Mouse (Mus musculus) liver, embryonic 14.5 days (tissue): Measurements from ENCODE around the gene Cox6b1. TPM values are rescaled to one million over a fixed set of nuclear protein-coding genes. Genes with fewer than 3 reads are reported as not detected.
A peak's percentile ranks its signal among the peaks of the same experiment; 100 is the strongest.

Source experiments
- ATAC-seq: fragments of 200-750 bp; cut with Nextera tagmentation; 2 replicates; pipeline ENCODE4 v1.8.0; 2017; ENCODE audit warnings: moderate number of reproducible peaks, mild to moderate bottlenecking, moderate library complexity; ENCODE audit not compliant: insufficient read depth
- DNase-seq, 3 experiments: peaks; one replicate each; pipeline ENCODE4 v3.0.0-alpha.2; 2012 to 2013; ENCODE audit warnings: low read depth in 3 of 3, low spot score in 3 of 3
- H3K27ac ChIP-seq: fragments of 300-500 bp; sonication (generic); 2 replicates; pipeline ENCODE4 v1.5.1; 2014; ENCODE audit warnings: moderate library complexity, mild to moderate bottlenecking, control low read depth, inconsistent platforms
- H3K27me3 ChIP-seq: fragments of 300-500 bp; sonication (generic); 2 replicates; pipeline ENCODE4 v1.6.1; 2014; ENCODE audit warnings: mild to moderate bottlenecking, low read length, moderate library complexity; ENCODE audit not compliant: control insufficient read depth, insufficient read depth
- H3K36me3 ChIP-seq: fragments of 300-500 bp; sonication (generic); replicated peaks from 2 replicates; pipeline ENCODE4 v1.6.1; 2014; ENCODE audit warnings: low read depth; ENCODE audit not compliant: control insufficient read depth, insufficient read depth
- H3K4me1 ChIP-seq, 2 experiments: fragments of 200-500 bp in 1 of 2; fragments of 300-500 bp in 1 of 2; sonication (generic) in 1 of 2; replicated peaks; 2 replicates each; pipeline ENCODE4 v1.6.1; 2012 to 2014; ENCODE audit warnings: antibody characterized with exemption in 1 of 2, inconsistent platforms in 1 of 2, low read length in 1 of 2; ENCODE audit not compliant: control insufficient read depth in 2 of 2, insufficient read depth in 2 of 2
- H3K4me2 ChIP-seq: fragments of 300-500 bp; sonication (generic); 2 replicates; pipeline ENCODE4 v1.6.1; 2014; ENCODE audit warnings: low read depth, mild to moderate bottlenecking, control low read depth, moderate library complexity
- H3K4me3 ChIP-seq, 2 experiments: fragments of 200-500 bp in 1 of 2; fragments of 300-500 bp in 1 of 2; sonication (generic) in 1 of 2; 2 replicates each; pipeline ENCODE4 v1.5.1; 2012 to 2014; ENCODE audit warnings: low read depth in 2 of 2, low read length in 2 of 2, mild to moderate bottlenecking in 2 of 2, control low read depth in 1 of 2, inconsistent platforms in 1 of 2, moderate library complexity in 1 of 2; ENCODE audit not compliant: insufficient read depth in 1 of 2
- H3K9ac ChIP-seq: fragments of 300-500 bp; sonication (generic); replicated peaks from 2 replicates; pipeline ENCODE4 v1.6.1; 2014; ENCODE audit warnings: mild to moderate bottlenecking, control low read depth, moderate library complexity
- H3K9me3 ChIP-seq: fragments of 300-500 bp; sonication (generic); 2 replicates; pipeline ENCODE4 v1.6.1; 2016; ENCODE audit warnings: low read length, mixed read lengths; ENCODE audit not compliant: control insufficient read depth
- CTCF ChIP-seq: IDR thresholded peaks from 2 replicates; pipeline ENCODE4 v1.5.1; 2016; ENCODE audit warnings: antibody characterized with exemption, low read depth, control low read depth
- EP300 ChIP-seq: IDR thresholded peaks from 2 replicates; pipeline ENCODE4 v1.6.1; 2016; ENCODE audit warnings: antibody characterized with exemption, low read depth
- WGBS: fragments of 180-500 bp; shearing (Covaris S2); extraction: QIAGEN DNeasy Blood & Tissue Kit; methylation state at CpG from one replicate; pipeline ENCODE4 v1.1.7; 2014; ENCODE audit not compliant: insufficient replicate concordance; 5-methylcytosine and 5-hydroxymethylcytosine counted together
- polyA plus RNA-seq, 2 experiments: library from polyadenylated mRNA; depleted of rRNA in 1 of 2; stranded (reverse) in 1 of 2; unstranded in 1 of 2; fragments of >200 nt; fragmentation: Nextera tagmentation in 1 of 2; extraction: Ambion mirVana in 1 of 2; gene quantifications; 2 replicates each; pipeline versions ENCODE4 v1.2.1 to v1.2.3; 2012 to 2014

Gene Cox6b1
- polyA plus RNA-seq, 2 experiments: 459 to 655 TPM

DNA sequence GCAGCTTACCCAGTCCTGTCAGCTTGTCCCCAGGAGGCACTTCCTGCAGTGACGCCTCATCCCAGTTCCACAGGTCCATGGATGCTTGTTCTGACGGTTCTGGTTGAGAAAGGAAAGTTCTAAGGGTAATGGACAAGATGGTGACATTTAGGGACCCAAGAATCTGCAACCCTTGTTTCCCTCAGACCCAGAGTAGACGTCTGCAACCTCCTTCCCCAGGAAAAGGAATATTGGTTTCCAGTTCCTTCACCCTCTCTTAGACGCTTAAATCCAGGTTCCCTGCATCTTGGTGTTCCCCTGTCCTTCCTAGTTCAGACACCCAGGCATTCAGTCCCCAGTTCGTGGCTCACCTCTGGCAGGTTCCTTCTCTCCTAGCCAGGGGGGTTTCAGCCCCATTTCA lies 9.8 kb upstream of the Cox6b1 start, which contains the start of gene Etv2:
TSS of gene Etv2 (minus strand) at position 101 of the 400 bp plus-strand sequence.
- TF ChIP-seq EP300 (no peak), CTCF (no peak)
- Histone ChIP-seq H3K4me2 (peak within 1 kb of the TSS; percentile 2; the same call in 1 of the 2 replicates), H3K4me3 (no peak within 1 kb of the TSS), H3K9ac (no peak within 1 kb of the TSS; the same call in 1 of the 2 replicates), H3K36me3 (no peaks in the 10 kb centered on the region), H3K4me1 (no peaks in the 10 kb centered on the region), H3K9me3 (no peaks in the 10 kb centered on the region), H3K27ac (no peak within 1 kb of the TSS), H3K27me3 (peaks cover 51% of the 10 kb centered on the region)
- no peak for ATAC-seq
- DNase-seq: no peak
- WGBS: 3% methylated on average over 5 of the region's 5 CpGs

DNA sequence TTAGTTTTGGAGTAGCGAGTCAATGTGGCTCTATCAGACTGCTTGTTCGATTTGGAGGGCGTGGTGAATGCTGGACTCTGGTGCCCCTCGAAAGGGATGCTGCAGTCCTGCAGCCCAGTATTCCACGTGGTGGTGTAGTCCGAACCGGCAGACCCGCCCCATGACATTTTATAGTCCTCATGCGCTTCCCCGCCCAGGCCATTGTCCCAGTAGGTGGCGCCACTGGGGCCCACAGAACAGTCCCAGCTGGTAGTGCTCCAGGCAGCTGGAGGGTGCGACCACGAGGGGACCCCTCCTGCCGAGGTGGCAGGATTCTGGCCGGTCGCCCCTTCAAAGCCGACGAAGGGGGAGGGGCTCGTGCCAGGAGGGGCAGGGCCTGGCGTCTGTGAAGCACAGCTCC lies 8.7 kb upstream of the Cox6b1 start:
- Histone ChIP-seq H3K4me2 (peak overlapping the region; percentile 2; the same call in 1 of the 2 replicates), H3K9me3 (no peaks in the 10 kb centered on the region), H3K4me1 (no peaks in the 10 kb centered on the region), H3K36me3 (no peaks in the 10 kb centered on the region), H3K27ac (no peak overlapping the region), H3K9ac (no peak overlapping the region), H3K4me3 (no peak overlapping the region), H3K27me3 (peaks cover 51% of the 10 kb centered on the region)
- TF ChIP-seq CTCF: peak; percentile 86
- TF ChIP-seq EP300: no peak
- DNase-seq (no peak), ATAC-seq (peak; percentile 50; the same call in 1 of the 2 replicates)
- WGBS: 3% methylated on average over 20 of the region's 20 CpGs

DNA sequence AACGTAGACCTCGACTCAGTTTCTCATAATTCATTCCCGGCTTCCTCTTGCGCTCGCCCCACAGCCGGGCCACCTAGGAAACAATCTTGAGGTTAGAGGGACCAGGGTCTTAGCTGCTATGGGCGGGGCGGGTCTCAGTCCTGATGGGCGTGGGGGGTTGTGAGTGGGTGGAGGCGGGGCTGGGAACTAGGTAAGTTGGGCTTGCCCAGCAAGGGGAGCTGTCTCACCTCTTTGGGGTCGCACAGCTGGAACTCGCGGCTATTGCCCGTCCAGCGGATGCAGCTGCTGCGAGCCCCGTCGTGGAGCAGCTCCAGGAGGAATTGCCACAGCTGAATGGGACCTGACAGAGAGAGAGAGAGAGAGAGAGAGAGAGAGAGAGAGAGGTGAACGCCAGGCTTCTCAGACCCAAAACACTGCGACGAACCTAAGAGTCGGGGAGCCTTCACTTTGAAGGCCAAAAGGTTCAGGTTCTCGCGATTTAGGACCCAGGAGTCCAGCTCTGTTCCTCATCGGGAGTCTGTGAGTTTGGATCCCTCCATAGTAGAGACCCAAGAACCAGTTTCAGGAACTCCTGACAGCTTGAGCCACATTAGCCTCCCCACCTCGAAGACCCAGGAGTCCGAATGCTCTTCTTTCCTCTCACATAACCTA lies 7.9 kb upstream of the Cox6b1 start:
- TF ChIP-seq EP300 (no peak), CTCF (no peak)
- no peaks in the 10 kb centered on the region for H3K4me1 ChIP-seq
- H3K27ac ChIP-seq: no peak overlapping the region
- H3K9ac ChIP-seq: no peak overlapping the region
- no peak overlapping the region for H3K4me2 ChIP-seq
- no peak overlapping the region for H3K4me3 ChIP-seq
- peaks cover 51% of the 10 kb centered on the region for H3K27me3 ChIP-seq
- 12% methylated on average over 27 of the region's 27 CpGs for WGBS
- no peaks in the 10 kb centered on the region for H3K9me3 ChIP-seq
- DNase-seq (no peak), ATAC-seq (no peak)
- no peaks in the 10 kb centered on the region for H3K36me3 ChIP-seq

DNA sequence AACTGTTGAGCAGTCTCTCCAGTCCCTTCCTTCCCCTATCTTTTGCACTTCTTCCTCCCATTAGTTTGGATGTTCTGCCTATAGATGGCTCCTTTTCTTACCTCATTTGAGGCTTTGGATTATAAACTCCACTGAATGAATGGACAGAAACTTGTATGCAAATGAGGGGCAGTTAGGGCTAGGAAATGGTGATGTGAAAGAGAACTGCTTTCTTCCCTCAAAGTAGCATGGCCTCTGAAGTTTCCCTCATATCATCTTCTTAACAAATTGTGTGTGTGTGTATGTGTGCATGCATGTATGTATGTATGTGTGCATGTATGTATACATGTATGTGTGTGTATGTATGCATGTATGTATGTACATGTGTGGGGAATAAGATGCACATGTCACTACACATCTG lies 3.1 kb upstream of the Cox6b1 start:
- Histone ChIP-seq H3K9me3 (no peaks in the 10 kb centered on the region), H3K9ac (no peak overlapping the region), H3K27me3 (peaks cover 24% of the 10 kb centered on the region), H3K4me1 (peaks cover 4 to 10% of the 10 kb centered on the region in 2 experiments; a peak in 3 of 4 replicates), H3K36me3 (peaks cover 6% of the 10 kb centered on the region), H3K27ac (no peak overlapping the region), H3K4me2 (no peak overlapping the region), H3K4me3 (no peak overlapping the region)
- ATAC-seq: no peak
- TF ChIP-seq CTCF (no peak), EP300 (no peak)
- no peak for DNase-seq

DNA sequence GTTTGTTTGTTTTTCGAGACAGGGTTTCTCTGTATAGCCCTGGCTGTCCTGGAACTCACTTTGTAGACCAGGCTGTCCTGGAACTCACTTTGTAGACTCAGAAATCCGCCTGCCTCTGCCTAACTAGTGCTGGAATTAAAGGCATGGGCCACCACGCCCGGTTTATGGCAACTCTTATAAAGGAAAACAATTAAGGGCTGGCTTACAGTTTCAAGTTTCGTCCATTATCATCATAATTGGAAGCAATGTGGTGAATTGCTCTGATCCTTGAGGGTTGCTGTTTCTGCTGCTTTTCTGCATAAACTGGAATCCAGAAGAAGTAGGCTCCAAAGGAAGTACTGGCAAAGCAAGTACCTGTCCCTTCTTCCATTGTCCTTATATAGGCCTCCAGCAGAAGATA lies 696 bp upstream of the Cox6b1 start:
- H3K9me3 ChIP-seq: no peaks in the 10 kb centered on the region
- no peak overlapping the region for H3K9ac ChIP-seq
- peaks cover 21% of the 10 kb centered on the region for H3K36me3 ChIP-seq
- no peak for ATAC-seq
- H3K4me3 ChIP-seq: no peak overlapping the region
- TF ChIP-seq CTCF (no peak), EP300 (no peak)
- WGBS: 73% methylated on average over 5 of the region's 5 CpGs
- no peak overlapping the region for H3K27ac ChIP-seq
- DNase-seq: no peak
- peaks cover 3% of the 10 kb centered on the region; the same call in 1 of the 2 replicates for H3K27me3 ChIP-seq
- peak overlapping the region; percentile 57 for H3K4me2 ChIP-seq
- peaks cover 4 to 10% of the 10 kb centered on the region in 2 experiments; a peak in 3 of 4 replicates for H3K4me1 ChIP-seq
